Mouse (Mus musculus) stomach, embryonic 16.5 days (tissue): ENCODE data around the gene Col4a2. TPM values are rescaled to one million over a fixed set of nuclear protein-coding genes. Genes with fewer than 3 reads are reported as not detected.

Source experiments
- ATAC-seq: fragments of 200-750 bp; cut with Nextera tagmentation; 2 replicates; pipeline ENCODE4 v1.8.0; 2017; ENCODE audit warnings: moderate number of reproducible peaks, moderate TSS enrichment; ENCODE audit not compliant: insufficient read depth, low FRiP score
- H3K27ac ChIP-seq: fragments of 300-500 bp; sonication (generic); 2 replicates; pipeline ENCODE4 v1.5.1; 2014; ENCODE audit warnings: low read length
- H3K27me3 ChIP-seq: fragments of 300-500 bp; sonication (generic); 2 replicates; pipeline ENCODE4 v1.6.1; 2014; ENCODE audit warnings: low read length, control low read depth, mixed read lengths; ENCODE audit not compliant: control insufficient read depth, insufficient read depth
- H3K36me3 ChIP-seq: fragments of 300-500 bp; sonication (generic); 2 replicates; pipeline ENCODE4 v1.6.1; 2014; ENCODE audit warnings: low read length; ENCODE audit not compliant: control insufficient read depth, insufficient read depth
- H3K4me1 ChIP-seq: fragments of 300-500 bp; sonication (generic); 2 replicates; pipeline ENCODE4 v1.6.1; 2014; ENCODE audit warnings: low read length, control low read depth, mixed read lengths; ENCODE audit not compliant: control insufficient read depth, insufficient read depth
- H3K4me2 ChIP-seq: fragments of 300-500 bp; sonication (generic); 2 replicates; pipeline ENCODE4 v1.6.1; 2014; ENCODE audit warnings: low read depth, low read length, mixed read lengths
- H3K4me3 ChIP-seq: fragments of 300-500 bp; sonication (generic); replicated peaks from 2 replicates; pipeline ENCODE4 v1.5.1; 2014; ENCODE audit warnings: mild to moderate bottlenecking, low read length
- H3K9ac ChIP-seq: fragments of 300-500 bp; sonication (generic); 2 replicates; pipeline ENCODE4 v1.6.1; 2014; ENCODE audit warnings: low read length
- H3K9me3 ChIP-seq: fragments of 300-500 bp; sonication (generic); replicated peaks from 2 replicates; pipeline ENCODE4 v1.6.1; 2016; ENCODE audit warnings: low read length, control low read depth; ENCODE audit not compliant: control insufficient read depth
- WGBS: fragments of 180-500 bp; shearing (Covaris S2); extraction: QIAGEN DNeasy Blood & Tissue Kit; methylation state at CpG from one replicate; pipeline ENCODE4 v1.1.7; 2014; 5-methylcytosine and 5-hydroxymethylcytosine counted together
- polyA plus RNA-seq: library from polyadenylated mRNA; unstranded; fragments of >200 nt; fragmentation: Nextera tagmentation; extraction: Ambion mirVana; gene quantifications from 2 replicates; pipeline ENCODE4 v1.2.1, GENCODE M21; 2015

The Col4a2 gene
- polyA plus RNA-seq, 1 experiment from 2014 or later: 65.2 TPM

GRCm38 (mm10) chr8:11276286-11276685 lies 36.3 kb upstream of the Col4a2 start:
- Histone ChIP-seq H3K9me3 (no peaks in the 10 kb centered on the region), H3K4me3 (no peak overlapping the region), H3K27ac (peak overlapping the region; percentile 51; the same call in 1 of the 2 replicates), H3K4me1 (peaks cover 50% of the 10 kb centered on the region), H3K36me3 (no peaks in the 10 kb centered on the region), H3K9ac (no peak overlapping the region), H3K4me2 (no peak overlapping the region; the same call in 1 of the 2 replicates), H3K27me3 (no peaks in the 10 kb centered on the region)
- 50% methylated on average over 6 of the region's 6 CpGs for WGBS
- no peak for ATAC-seq

GRCm38 (mm10) chr8:11277602-11278051 lies 35.0 kb upstream of the Col4a2 start:
- Histone ChIP-seq H3K36me3 (no peaks in the 10 kb centered on the region), H3K4me2 (peak overlapping the region; percentile 11; the same call in 1 of the 2 replicates), H3K27me3 (no peaks in the 10 kb centered on the region), H3K4me1 (peaks cover 52% of the 10 kb centered on the region), H3K27ac (peak overlapping the region; percentile 88), H3K9me3 (no peaks in the 10 kb centered on the region), H3K9ac (no peak overlapping the region; the same call in 1 of the 2 replicates), H3K4me3 (no peak overlapping the region)
- WGBS: 63% methylated on average over 3 of the region's 3 CpGs
- no peak for ATAC-seq

- 35% methylated on average over 4 of the region's 4 CpGs for WGBS
- peak overlapping the region; percentile 58 for H3K9ac ChIP-seq
These were observed 34.4 kb upstream of the Col4a2 start for GRCm38 (mm10) chr8:11278101-11278611.

GRCm38 (mm10) chr8:11279296-11279826 lies 33.2 kb upstream of the Col4a2 start:
- peaks cover 50% of the 10 kb centered on the region for H3K4me1 ChIP-seq
- no peaks in the 10 kb centered on the region for H3K36me3 ChIP-seq
- peak overlapping the region; percentile 88 for H3K27ac ChIP-seq
- 52% methylated on average over 20 of the region's 20 CpGs for WGBS
- H3K27me3 ChIP-seq: no peaks in the 10 kb centered on the region
- no peaks in the 10 kb centered on the region for H3K9me3 ChIP-seq
- peak; percentile 48 for ATAC-seq
- peak overlapping the region; percentile 44; the same call in 1 of the 2 replicates for H3K9ac ChIP-seq
- H3K4me3 ChIP-seq: peak overlapping the region; percentile 4
- H3K4me2 ChIP-seq: peak overlapping the region; percentile 40

More at GRCm38 (mm10) chr8:11278101-11278611, 34.4 kb upstream of the Col4a2 start:
- Histone ChIP-seq H3K27ac (peak overlapping the region; percentile 88), H3K27me3 (no peaks in the 10 kb centered on the region), H3K9me3 (no peaks in the 10 kb centered on the region), H3K36me3 (no peaks in the 10 kb centered on the region), H3K4me2 (peak overlapping the region; percentile 11; the same call in 1 of the 2 replicates), H3K4me1 (peaks cover 52% of the 10 kb centered on the region), H3K4me3 (no peak overlapping the region)
- peak; percentile 53 for ATAC-seq

- no peak for ATAC-seq
- no peaks in the 10 kb centered on the region for H3K27me3 ChIP-seq
- H3K4me3 ChIP-seq: no peak overlapping the region
- H3K9me3 ChIP-seq: no peaks in the 10 kb centered on the region
- H3K27ac ChIP-seq: no peak overlapping the region
- H3K4me2 ChIP-seq: no peak overlapping the region
- 80% methylated on average over 10 of the region's 10 CpGs for WGBS
- H3K4me1 ChIP-seq: peaks cover 46% of the 10 kb centered on the region
- no peak overlapping the region for H3K9ac ChIP-seq
- H3K36me3 ChIP-seq: no peaks in the 10 kb centered on the region
These were observed 31.8 kb upstream of the Col4a2 start for GRCm38 (mm10) chr8:11280721-11281268.

GRCm38 (mm10) chr8:11282139-11282538 lies 30.5 kb upstream of the Col4a2 start:
- ATAC-seq: no peak
- H3K4me3 ChIP-seq: no peak overlapping the region
- peaks cover 37% of the 10 kb centered on the region for H3K4me1 ChIP-seq
- H3K27ac ChIP-seq: no peak overlapping the region
- H3K9ac ChIP-seq: no peak overlapping the region
- H3K4me2 ChIP-seq: no peak overlapping the region
- no peaks in the 10 kb centered on the region for H3K9me3 ChIP-seq
- WGBS: 83% methylated on average over 10 of the region's 10 CpGs
- no peaks in the 10 kb centered on the region for H3K36me3 ChIP-seq
- H3K27me3 ChIP-seq: no peaks in the 10 kb centered on the region

GRCm38 (mm10) chr8:11282696-11283095 lies 29.9 kb upstream of the Col4a2 start:
- no peak overlapping the region for H3K4me3 ChIP-seq
- no peak overlapping the region for H3K4me2 ChIP-seq
- H3K9me3 ChIP-seq: no peaks in the 10 kb centered on the region
- no peak overlapping the region for H3K9ac ChIP-seq
- no peaks in the 10 kb centered on the region for H3K27me3 ChIP-seq
- H3K36me3 ChIP-seq: no peaks in the 10 kb centered on the region
- WGBS: 80% methylated on average over 7 of the region's 7 CpGs
- H3K4me1 ChIP-seq: peaks cover 34% of the 10 kb centered on the region
- ATAC-seq: no peak
- H3K27ac ChIP-seq: no peak overlapping the region

- no peak for ATAC-seq
- Histone ChIP-seq H3K4me2 (no peak overlapping the region), H3K27ac (0 out of 2 replicates have a peak overlapping the region, but pooled peaks have one; percentile 1), H3K9me3 (no peaks in the 10 kb centered on the region), H3K4me1 (peaks cover 29% of the 10 kb centered on the region), H3K36me3 (no peaks in the 10 kb centered on the region), H3K27me3 (no peaks in the 10 kb centered on the region), H3K9ac (no peak overlapping the region), H3K4me3 (no peak overlapping the region)
- 67% methylated on average over 10 of the region's 10 CpGs for WGBS
These were observed 29.4 kb upstream of the Col4a2 start for GRCm38 (mm10) chr8:11283217-11283616.

GRCm38 (mm10) chr8:11285437-11285836 lies 27.2 kb upstream of the Col4a2 start:
- Histone ChIP-seq H3K4me1 (peaks cover 21% of the 10 kb centered on the region), H3K27me3 (no peaks in the 10 kb centered on the region), H3K27ac (no peak overlapping the region), H3K4me2 (no peak overlapping the region), H3K9me3 (no peaks in the 10 kb centered on the region), H3K4me3 (no peak overlapping the region), H3K36me3 (no peaks in the 10 kb centered on the region), H3K9ac (no peak overlapping the region)
- WGBS: 68% methylated on average over 4 of the region's 4 CpGs
- ATAC-seq: no peak
